Mouse (Mus musculus): Measurements from ENCODE around the gene Wdr24. TPM values are rescaled to one million over a fixed set of nuclear protein-coding genes. Genes with fewer than 3 reads are reported as not detected.
A peak's percentile ranks its signal among the peaks of the same experiment; 100 is the strongest.
"Not testable (repeated sequence)": the region's sequence is repeated elsewhere in the genome, so short reads cannot be mapped to it uniquely, and the experiment has no call there.

Gene Wdr24
- total RNA-seq, 2 experiments from 2014 or later = 10.5 to 11.4 TPM

- peak; percentile 39 to 50 for DNase-seq
- intact Hi-C loops (cut with DNase I) = loop anchor here (5.0 kb wide), 1 partner anchor 326 kb away; no protein-coding TSS in a partner anchor
Observed at GRCm38 (mm10) chr17:25802825-25803517, 20.5 kb upstream of the Wdr24 start.

- intact Hi-C loops (cut with DNase I) = no loop called here
- no peak for DNase-seq
Observed at GRCm38 (mm10) chr17:25806507-25806906, 16.9 kb upstream of the Wdr24 start.

GRCm38 (mm10) chr17:25807452-25807851, 16.0 kb upstream of the Wdr24 start:
- DNase-seq; intact Hi-C loops (cut with DNase I): not testable (repeated sequence)

GRCm38 (mm10) chr17:25808028-25808427, 15.4 kb upstream of the Wdr24 start:
- DNase-seq = no peak
- intact Hi-C loops (cut with DNase I) = no loop called here

- peak; percentile 55 to 64 for DNase-seq
- intact Hi-C loops (cut with DNase I) = no loop called here
Observed at GRCm38 (mm10) chr17:25808789-25809605, 14.4 kb upstream of the Wdr24 start, which contains the start of gene Fbxl16. Fbxl16 (plus strand) TSS chr17:25809085.

GRCm38 (mm10) chr17:25809606-25810340, 13.7 kb upstream of the Wdr24 start:
- intact Hi-C loops (cut with DNase I) = no loop called here
- no peak for DNase-seq

- intact Hi-C loops (cut with DNase I) = no loop called here
- DNase-seq = no peak
Observed at GRCm38 (mm10) chr17:25810890-25811289, 12.5 kb upstream of the Wdr24 start.

- intact Hi-C loops (cut with DNase I) = no loop called here
- DNase-seq = peak; percentile 78 to 88
Observed at GRCm38 (mm10) chr17:25813471-25813870, 10.0 kb upstream of the Wdr24 start.

GRCm38 (mm10) chr17:25817662-25818061, 5.8 kb upstream of the Wdr24 start:
- DNase-seq = no peak
- intact Hi-C loops (cut with DNase I) = no loop called here

GRCm38 (mm10) chr17:25818851-25819780, 4.3 kb upstream of the Wdr24 start:
- DNase-seq = no peak
- intact Hi-C loops (cut with DNase I) = no loop called here

GRCm38 (mm10) chr17:25824362-25825142, 1.1 kb downstream of the Wdr24 start:
- intact Hi-C loops (cut with DNase I) = no loop called here
- peak in 1 of 2 experiments; percentile 1 for DNase-seq

- DNase-seq = no peak
- intact Hi-C loops (cut with DNase I) = no loop called here
Observed at GRCm38 (mm10) chr17:25825311-25825710, 1.9 kb downstream of the Wdr24 start.

- DNase-seq = no peak
- intact Hi-C loops (cut with DNase I) = no loop called here
Observed at GRCm38 (mm10) chr17:25825984-25826570, 2.6 kb downstream of the Wdr24 start.

GRCm38 (mm10) chr17:25827011-25827410, 3.6 kb downstream of the Wdr24 start:
- no peak for DNase-seq
- intact Hi-C loops (cut with DNase I) = no loop called here

- DNase-seq = no peak
- intact Hi-C loops (cut with DNase I) = no loop called here
Observed at GRCm38 (mm10) chr17:25827546-25828222, 4.3 kb downstream of the Wdr24 start.

GRCm38 (mm10) chr17:25828223-25828594, 4.8 kb downstream of the Wdr24 start:
- no peak for DNase-seq
- intact Hi-C loops (cut with DNase I) = no loop called here

- peak; percentile 75 to 78 for DNase-seq
- intact Hi-C loops (cut with DNase I) = no loop called here
Observed at GRCm38 (mm10) chr17:25828712-25829557, 5.5 kb downstream of the Wdr24 start, which contains the start of gene Jmjd8. Jmjd8 (plus strand) TSS chr17:25828867.
